Mouse (Mus musculus): ENCODE results near the gene Chl1.

Chl1 gene

GRCm38 (mm10) chr6:103533048-103533447 is 22.7 kb downstream of the Chl1 start:
- ChIA-PET POLR2A (no interaction called here), CTCF (no interaction called here)

GRCm38 (mm10) chr6:103534027-103534426 is 23.6 kb downstream of the Chl1 start:
- ChIA-PET CTCF (no interaction called here), POLR2A (no interaction called here)

- POLR2A ChIA-PET: no interaction called here
- CTCF ChIA-PET: interaction anchor here in 2 of 4 experiments (0.6 to 0.7 kb wide), 2 partner anchors 203 to 219 kb away, joined by 3 read pairs; no protein-coding TSS in a partner anchor
Measured at GRCm38 (mm10) chr6:103542576-103542975, 32.2 kb downstream of the Chl1 start.

GRCm38 (mm10) chr6:103543753-103544152 is 33.4 kb downstream of the Chl1 start:
- ChIA-PET CTCF (no interaction called here), POLR2A (no interaction called here)

- ChIA-PET CTCF (no interaction called here), POLR2A (interaction anchor here in 1 of 4 experiments (0.6 kb wide), 1 partner anchor 1272 kb away, joined by 3 read pairs; no protein-coding TSS in a partner anchor)
Measured at GRCm38 (mm10) chr6:103546314-103546713, 35.9 kb downstream of the Chl1 start.

GRCm38 (mm10) chr6:103549929-103550328 is 39.5 kb downstream of the Chl1 start:
- POLR2A ChIA-PET: no interaction called here
- CTCF ChIA-PET: no interaction called here

GRCm38 (mm10) chr6:103558037-103558893 is 47.9 kb downstream of the Chl1 start:
- ChIA-PET CTCF (no interaction called here), POLR2A (no interaction called here)

GRCm38 (mm10) chr6:103558894-103559225 is 48.5 kb downstream of the Chl1 start:
- POLR2A ChIA-PET: no interaction called here
- CTCF ChIA-PET: no interaction called here

GRCm38 (mm10) chr6:103559344-103559743 is 49.0 kb downstream of the Chl1 start:
- CTCF ChIA-PET: no interaction called here
- POLR2A ChIA-PET: no interaction called here

GRCm38 (mm10) chr6:103564811-103565210 is 54.4 kb downstream of the Chl1 start:
- ChIA-PET CTCF (no interaction called here), POLR2A (no interaction called here)

GRCm38 (mm10) chr6:103567247-103567646 is 56.9 kb downstream of the Chl1 start:
- ChIA-PET POLR2A (interaction anchor here in 1 of 4 experiments (0.7 kb wide), 1 partner anchor 506 kb away, joined by 4 read pairs; no protein-coding TSS in a partner anchor), CTCF (no interaction called here)

- ChIA-PET CTCF (no interaction called here), POLR2A (no interaction called here)
Measured at GRCm38 (mm10) chr6:103572659-103573058, 62.3 kb downstream of the Chl1 start.

GRCm38 (mm10) chr6:103584224-103584623 is 73.8 kb downstream of the Chl1 start:
- ChIA-PET POLR2A (no interaction called here), CTCF (no interaction called here)

- POLR2A ChIA-PET: no interaction called here
Measured at GRCm38 (mm10) chr6:103585667-103586066, 75.3 kb downstream of the Chl1 start.

GRCm38 (mm10) chr6:103586081-103586480 is 75.7 kb downstream of the Chl1 start:
- CTCF ChIA-PET: no interaction called here
- POLR2A ChIA-PET: no interaction called here

More at GRCm38 (mm10) chr6:103585667-103586066, 75.3 kb downstream of the Chl1 start:
- CTCF ChIA-PET: no interaction called here

- CTCF ChIA-PET: no interaction called here
- POLR2A ChIA-PET: no interaction called here
Measured at GRCm38 (mm10) chr6:103602070-103602469, 91.7 kb downstream of the Chl1 start.

GRCm38 (mm10) chr6:103610656-103611055 is 100.3 kb downstream of the Chl1 start:
- POLR2A ChIA-PET: no interaction called here

GRCm38 (mm10) chr6:103612626-103613025 is 102.2 kb downstream of the Chl1 start:
- CTCF ChIA-PET: no interaction called here
- POLR2A ChIA-PET: no interaction called here

More at GRCm38 (mm10) chr6:103610656-103611055, 100.3 kb downstream of the Chl1 start:
- CTCF ChIA-PET: no interaction called here

GRCm38 (mm10) chr6:103613714-103614113 is 103.3 kb downstream of the Chl1 start:
- CTCF ChIA-PET: no interaction called here
- POLR2A ChIA-PET: no interaction called here

GRCm38 (mm10) chr6:103615924-103616602 is 105.7 kb downstream of the Chl1 start:
- ChIA-PET CTCF (no interaction called here), POLR2A (no interaction called here)

GRCm38 (mm10) chr6:103620880-103621279 is 110.5 kb downstream of the Chl1 start:
- CTCF ChIA-PET: no interaction called here
- POLR2A ChIA-PET: no interaction called here

All from embryonic stem cell, embryonic (primary cell).